Mouse (Mus musculus) neural tube, embryonic 11.5 days (tissue): Measurements from ENCODE around the gene Adam19. TPM values are rescaled to one million over a fixed set of nuclear protein-coding genes. Genes with fewer than 3 reads are reported as not detected.

Experiments used
- ATAC-seq: fragments of 200-750 bp; cut with Nextera tagmentation; 2 replicates; pipeline ENCODE4 v1.8.0; 2017; ENCODE audit warnings: moderate number of reproducible peaks, mild to moderate bottlenecking, moderate TSS enrichment, moderate library complexity; ENCODE audit not compliant: insufficient read depth, low FRiP score, low TSS enrichment
- DNase-seq: peaks from one replicate; pipeline ENCODE4 v3.0.0-alpha.2; 2015; ENCODE audit warnings: low spot score
- H3K27ac ChIP-seq: fragments of 300-500 bp; sonication (generic); 2 replicates; pipeline ENCODE4 v1.5.1; 2014; ENCODE audit warnings: low read depth, mild to moderate bottlenecking, low read length
- H3K27me3 ChIP-seq: fragments of 300-500 bp; sonication (generic); 2 replicates; pipeline ENCODE4 v1.6.1; 2014; ENCODE audit warnings: mild to moderate bottlenecking, low read length, mixed read lengths; ENCODE audit not compliant: control insufficient read depth, insufficient read depth
- H3K36me3 ChIP-seq: fragments of 300-500 bp; sonication (generic); 2 replicates; pipeline ENCODE4 v1.6.1; 2014; ENCODE audit warnings: mild to moderate bottlenecking, low read length, moderate library complexity, mixed read lengths; ENCODE audit not compliant: control insufficient read depth, insufficient read depth
- H3K4me1 ChIP-seq: fragments of 300-500 bp; sonication (generic); 2 replicates; pipeline ENCODE4 v1.6.1; 2014; ENCODE audit warnings: low read length, mixed read lengths; ENCODE audit not compliant: control insufficient read depth, insufficient read depth
- H3K4me2 ChIP-seq: fragments of 300-500 bp; sonication (generic); 2 replicates; pipeline ENCODE4 v1.6.1; 2014; ENCODE audit warnings: low read depth, mild to moderate bottlenecking, moderate library complexity
- H3K4me3 ChIP-seq: fragments of 300-500 bp; sonication (generic); 2 replicates; pipeline ENCODE4 v1.5.1; 2014; ENCODE audit warnings: low read depth, low read length
- H3K9ac ChIP-seq: fragments of 300-500 bp; sonication (generic); 2 replicates; pipeline ENCODE4 v1.6.1; 2014; ENCODE audit warnings: mild to moderate bottlenecking, low read length
- H3K9me3 ChIP-seq: fragments of 300-500 bp; sonication (generic); 2 replicates; pipeline ENCODE4 v1.6.1; 2016; ENCODE audit warnings: low read length; ENCODE audit not compliant: control insufficient read depth
- WGBS: fragments of 180-500 bp; shearing (Covaris S2); extraction: QIAGEN DNeasy Blood & Tissue Kit; methylation state at CpG from one replicate; pipeline ENCODE4 v1.1.7; 2014; 5-methylcytosine and 5-hydroxymethylcytosine counted together
- polyA plus RNA-seq: library from polyadenylated mRNA; unstranded; fragments of >200 nt; fragmentation: Nextera tagmentation; extraction: Ambion mirVana; gene quantifications from 2 replicates; pipeline ENCODE4 v1.2.1, GENCODE M21; 2014

The Adam19 gene
- polyA plus RNA-seq, 1 experiment from 2014 or later = 20.0 TPM

GRCm38 (mm10) chr11:46116510-46116909 is 60.7 kb downstream of the Adam19 start:
- H3K9me3 ChIP-seq = no peaks in the 10 kb centered on the region
- no peak overlapping the region for H3K4me3 ChIP-seq
- DNase-seq (no peak), ATAC-seq (no peak)
- H3K9ac ChIP-seq = no peak overlapping the region
- no peaks in the 10 kb centered on the region for H3K4me1 ChIP-seq
- H3K27ac ChIP-seq = no peak overlapping the region
- no peaks in the 10 kb centered on the region for H3K27me3 ChIP-seq
- WGBS = 91% methylated on average over 2 of the region's 2 CpGs
- H3K4me2 ChIP-seq = no peak overlapping the region
- no peaks in the 10 kb centered on the region for H3K36me3 ChIP-seq

- WGBS = 23% methylated on average over 4 of the region's 4 CpGs
- Histone ChIP-seq H3K4me3 (no peak overlapping the region), H3K4me1 (no peaks in the 10 kb centered on the region), H3K27me3 (no peaks in the 10 kb centered on the region), H3K27ac (no peak overlapping the region), H3K9me3 (no peaks in the 10 kb centered on the region), H3K36me3 (peaks cover 2% of the 10 kb centered on the region; the same call in 1 of the 2 replicates), H3K4me2 (no peak overlapping the region), H3K9ac (no peak overlapping the region)
- ATAC-seq (no peak), DNase-seq (no peak)
Observed at GRCm38 (mm10) chr11:46119624-46120023, 63.8 kb downstream of the Adam19 start.

- Histone ChIP-seq H3K36me3 (peaks cover 2% of the 10 kb centered on the region; the same call in 1 of the 2 replicates), H3K4me2 (no peak overlapping the region), H3K4me3 (no peak overlapping the region), H3K9me3 (no peaks in the 10 kb centered on the region), H3K9ac (no peak overlapping the region), H3K4me1 (no peaks in the 10 kb centered on the region), H3K27ac (no peak overlapping the region), H3K27me3 (no peaks in the 10 kb centered on the region)
- ATAC-seq = no peak
- no peak for DNase-seq
- WGBS = 88% methylated on average over 10 of the region's 10 CpGs
Observed at GRCm38 (mm10) chr11:46120084-46120483, 64.3 kb downstream of the Adam19 start.

- DNase-seq = no peak
- H3K4me1 ChIP-seq = no peaks in the 10 kb centered on the region
- WGBS = 82% methylated on average over 4 of the region's 4 CpGs
- H3K27me3 ChIP-seq = no peaks in the 10 kb centered on the region
- no peak for ATAC-seq
- no peak overlapping the region for H3K4me2 ChIP-seq
- H3K4me3 ChIP-seq = no peak overlapping the region
- H3K27ac ChIP-seq = no peak overlapping the region
- peaks cover 2% of the 10 kb centered on the region; the same call in 1 of the 2 replicates for H3K36me3 ChIP-seq
- no peaks in the 10 kb centered on the region for H3K9me3 ChIP-seq
- no peak overlapping the region for H3K9ac ChIP-seq
Observed at GRCm38 (mm10) chr11:46121666-46122065, 65.9 kb downstream of the Adam19 start.

- Histone ChIP-seq H3K36me3 (peaks cover 2% of the 10 kb centered on the region; the same call in 1 of the 2 replicates), H3K27me3 (no peaks in the 10 kb centered on the region), H3K9me3 (no peaks in the 10 kb centered on the region), H3K27ac (no peak overlapping the region), H3K4me3 (no peak overlapping the region), H3K4me1 (no peaks in the 10 kb centered on the region), H3K9ac (no peak overlapping the region), H3K4me2 (no peak overlapping the region)
- 77% methylated on average over 4 of the region's 4 CpGs for WGBS
- no peak for ATAC-seq
- no peak for DNase-seq
Observed at GRCm38 (mm10) chr11:46122875-46123274, 67.1 kb downstream of the Adam19 start.

GRCm38 (mm10) chr11:46123328-46123866 is 67.6 kb downstream of the Adam19 start:
- H3K4me2 ChIP-seq = no peak overlapping the region
- no peak for ATAC-seq
- 93% methylated on average over 8 of the region's 8 CpGs for WGBS

GRCm38 (mm10) chr11:46125093-46125834 is 69.5 kb downstream of the Adam19 start:
- H3K9ac ChIP-seq = no peak overlapping the region
- no peak for ATAC-seq
- H3K27ac ChIP-seq = no peak overlapping the region
- H3K4me2 ChIP-seq = no peak overlapping the region
- peaks cover 2% of the 10 kb centered on the region for H3K36me3 ChIP-seq
- H3K9me3 ChIP-seq = no peaks in the 10 kb centered on the region
- DNase-seq = no peak
- no peak overlapping the region for H3K4me3 ChIP-seq
- 91% methylated on average over 12 of the region's 12 CpGs for WGBS
- H3K27me3 ChIP-seq = no peaks in the 10 kb centered on the region
- no peaks in the 10 kb centered on the region for H3K4me1 ChIP-seq

More at GRCm38 (mm10) chr11:46123328-46123866, 67.6 kb downstream of the Adam19 start:
- no peaks in the 10 kb centered on the region for H3K27me3 ChIP-seq
- H3K9me3 ChIP-seq = no peaks in the 10 kb centered on the region
- no peak overlapping the region for H3K9ac ChIP-seq
- no peaks in the 10 kb centered on the region for H3K4me1 ChIP-seq
- no peak for DNase-seq
- H3K36me3 ChIP-seq = peaks cover 2% of the 10 kb centered on the region; the same call in 1 of the 2 replicates
- no peak overlapping the region for H3K4me3 ChIP-seq
- no peak overlapping the region for H3K27ac ChIP-seq

GRCm38 (mm10) chr11:46125835-46126229 is 70.0 kb downstream of the Adam19 start:
- no peak for DNase-seq
- no peak overlapping the region for H3K4me2 ChIP-seq
- peaks cover 2% of the 10 kb centered on the region for H3K36me3 ChIP-seq
- H3K9ac ChIP-seq = no peak overlapping the region
- no peak overlapping the region for H3K4me3 ChIP-seq
- H3K9me3 ChIP-seq = no peaks in the 10 kb centered on the region
- H3K4me1 ChIP-seq = no peaks in the 10 kb centered on the region
- no peak for ATAC-seq
- no peak overlapping the region for H3K27ac ChIP-seq
- 94% methylated on average over 7 of the region's 7 CpGs for WGBS
- H3K27me3 ChIP-seq = no peaks in the 10 kb centered on the region

GRCm38 (mm10) chr11:46126317-46126716 is 70.5 kb downstream of the Adam19 start:
- no peak overlapping the region for H3K27ac ChIP-seq
- no peak for ATAC-seq
- no peaks in the 10 kb centered on the region for H3K9me3 ChIP-seq
- no peak overlapping the region for H3K9ac ChIP-seq
- no peak for DNase-seq
- H3K4me3 ChIP-seq = no peak overlapping the region
- no peak overlapping the region for H3K4me2 ChIP-seq
- peaks cover 2% of the 10 kb centered on the region for H3K36me3 ChIP-seq
- no peaks in the 10 kb centered on the region for H3K4me1 ChIP-seq
- WGBS = 91% methylated on average over 7 of the region's 7 CpGs
- H3K27me3 ChIP-seq = no peaks in the 10 kb centered on the region
